Mouse (Mus musculus) olfactory bulb, adult 2 months (tissue): Measurements from ENCODE around the gene Pias4. TPM values are rescaled to one million over a fixed set of nuclear protein-coding genes. Genes with fewer than 3 reads are reported as not detected.
A peak's percentile ranks its signal among the peaks of the same experiment; 100 is the strongest.
"Not testable (repeated sequence)": the region's sequence is repeated elsewhere in the genome, so short reads cannot be mapped to it uniquely, and the experiment has no call there.

ENCODE experiments used
- H3K27ac ChIP-seq: fragments of 200-500 bp; 2 replicates; pipeline ENCODE4 v1.5.1; 2012; ENCODE audit warnings: low read depth, low read length; ENCODE audit not compliant: insufficient read depth
- H3K4me1 ChIP-seq: fragments of 200-500 bp; 2 replicates; pipeline ENCODE4 v1.6.1; 2012; ENCODE audit warnings: low read length; ENCODE audit not compliant: control insufficient read depth, insufficient read depth
- H3K4me3 ChIP-seq: fragments of 200-500 bp; 2 replicates; pipeline ENCODE4 v1.5.1; 2012; ENCODE audit warnings: mild to moderate bottlenecking, low read depth, low read length, moderate library complexity; ENCODE audit not compliant: insufficient read depth
- CTCF ChIP-seq: fragments of 200-500 bp; IDR thresholded peaks from 2 replicates; pipeline ENCODE4 v1.5.1; 2012; ENCODE audit warnings: low read depth, mild to moderate bottlenecking, low read length, moderate library complexity; ENCODE audit not compliant: insufficient read depth
- POLR2A ChIP-seq: fragments of 200-500 bp; IDR thresholded peaks from 2 replicates; pipeline ENCODE4 v1.6.1; 2012; ENCODE audit warnings: mild to moderate bottlenecking, low read depth, low read length, moderate library complexity; ENCODE audit not compliant: insufficient read depth
- WGBS: fragments of 180-500 bp; shearing (Covaris S2); methylation state at CpG from one replicate; pipeline ENCODE4 v1.1.7; 2018; 5-methylcytosine and 5-hydroxymethylcytosine counted together
- polyA plus RNA-seq: library from polyadenylated mRNA; stranded (reverse); fragments of >200 nt; gene quantifications from 2 replicates; pipeline ENCODE4 v1.2.4, GENCODE M21; 2012; ENCODE audit warnings: low replicate concordance; ENCODE audit not compliant: missing spikeins, insufficient read depth, insufficient read length

Gene Pias4
- not detected in 2 replicates for polyA plus RNA-seq

- peak within 1 kb of the TSS; percentile 71 for H3K4me3 ChIP-seq
- H3K27ac ChIP-seq = peak within 1 kb of the TSS; percentile 92
- TF ChIP-seq CTCF (no peak), POLR2A (peak; percentile 87; the same call in 1 of the 2 replicates)
- H3K4me1 ChIP-seq = peaks cover 24% of the 10 kb centered on the region
- under 1% methylated on average over 64 of the region's 64 CpGs for WGBS
Observed at GRCm38 (mm10) chr10:81167200-81168086, at the start of gene Pias4. Gene Pias4 (minus strand): TSS chr10:81167923.

DNA sequence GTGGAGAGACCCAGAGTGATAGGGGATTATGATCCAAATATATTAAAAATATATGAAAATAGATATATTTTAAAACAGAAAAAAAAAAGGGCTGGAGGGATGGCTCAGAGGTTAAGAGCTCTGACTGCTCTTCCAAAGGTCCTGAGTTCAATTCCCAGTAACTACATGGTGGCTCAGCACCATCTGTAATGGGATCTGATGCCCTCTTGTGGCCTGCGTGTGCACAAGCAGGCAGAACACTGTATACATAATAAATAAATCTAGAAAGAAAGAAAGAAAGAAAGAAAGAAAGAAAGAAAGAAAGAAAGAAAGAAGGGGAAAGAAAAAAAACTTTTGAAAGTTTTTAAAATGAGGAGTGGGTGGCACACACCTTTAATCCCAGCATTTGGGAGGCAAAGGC lies 49.5 kb upstream of the Pias4 start:
- not testable (repeated sequence) for H3K27ac ChIP-seq, H3K4me3 ChIP-seq, H3K4me1 ChIP-seq
- WGBS = 17% methylated on average over 1 of the region's 1 CpGs

GRCm38 (mm10) chr10:81216810-81217209 lies 49.1 kb upstream of the Pias4 start:
- WGBS = 84% methylated on average over 6 of the region's 6 CpGs
- Histone ChIP-seq H3K4me3 (no peak overlapping the region), H3K27ac (no peak overlapping the region), H3K4me1 (peaks cover 5% of the 10 kb centered on the region)
- TF ChIP-seq POLR2A = no peak
- TF ChIP-seq CTCF = no peak

GRCm38 (mm10) chr10:81216260-81216659 lies 48.5 kb upstream of the Pias4 start:
- TF ChIP-seq CTCF = no peak
- no peak for TF ChIP-seq POLR2A
- no peak overlapping the region for H3K4me3 ChIP-seq
- H3K4me1 ChIP-seq = peaks cover 2% of the 10 kb centered on the region; the same call in 1 of the 2 replicates
- no peak overlapping the region for H3K27ac ChIP-seq
- WGBS = 88% methylated on average over 6 of the region's 6 CpGs

GRCm38 (mm10) chr10:81210154-81210553 lies 42.4 kb upstream of the Pias4 start:
- WGBS = 96% methylated on average over 5 of the region's 5 CpGs
- Histone ChIP-seq H3K4me3 (no peak overlapping the region), H3K27ac (no peak overlapping the region), H3K4me1 (no peaks in the 10 kb centered on the region)
- TF ChIP-seq CTCF (no peak), POLR2A (no peak)

- WGBS = 57% methylated on average over 4 of the region's 4 CpGs
- Histone ChIP-seq H3K27ac (no peak overlapping the region), H3K4me3 (no peak overlapping the region), H3K4me1 (no peaks in the 10 kb centered on the region)
- TF ChIP-seq POLR2A = no peak
- no peak for TF ChIP-seq CTCF
Observed at GRCm38 (mm10) chr10:81204137-81204536, 36.4 kb upstream of the Pias4 start.

DNA sequence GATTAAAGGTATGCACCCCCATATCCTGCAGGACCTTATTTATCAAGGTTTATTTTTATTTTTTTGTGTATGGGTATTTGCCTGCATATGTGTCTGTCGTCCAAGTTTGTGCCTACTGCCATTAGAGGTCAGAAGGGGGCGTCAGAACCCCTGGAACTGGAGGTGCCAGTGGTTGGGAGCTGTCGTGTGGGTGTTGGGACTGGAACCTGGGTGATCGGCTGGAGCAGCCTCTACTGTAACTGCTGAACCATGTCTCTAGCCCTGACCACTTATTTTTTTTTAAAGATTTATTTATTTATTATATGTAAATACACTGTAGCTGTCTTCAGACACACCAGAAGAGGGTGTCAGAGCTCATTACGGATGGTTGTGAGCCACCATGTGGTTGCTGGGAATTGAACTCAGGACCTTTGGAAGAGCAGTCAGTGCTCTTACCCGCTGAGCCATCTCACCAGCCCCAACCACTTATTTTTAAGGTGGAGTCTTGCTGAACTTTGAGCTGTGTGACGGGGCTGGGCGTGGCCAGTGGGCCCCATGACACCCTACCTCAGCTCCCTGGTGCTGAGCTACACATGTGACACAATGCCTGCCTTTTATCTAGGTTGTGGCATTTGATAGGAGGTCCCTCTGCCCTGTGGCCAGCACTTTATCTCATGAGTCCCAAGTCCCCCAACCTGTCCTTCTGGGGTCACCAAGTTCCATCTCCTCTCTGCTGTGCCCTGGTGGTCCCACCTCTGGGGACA lies 35.4 kb upstream of the Pias4 start:
- 59% methylated on average over 8 of the region's 8 CpGs for whole genome bisulfite sequencing
- Histone ChIP-seq H3K4me1 (no peaks in the 10 kb centered on the region), H3K27ac (no peak overlapping the region), H3K4me3 (no peak overlapping the region)
- TF ChIP-seq CTCF (no peak), POLR2A (no peak)

GRCm38 (mm10) chr10:81201807-81202758 lies 34.4 kb upstream of the Pias4 start, which contains the start of gene Nmrk2:
Gene Nmrk2 (minus strand): TSS chr10:81202051.
- TF ChIP-seq CTCF (no peak), POLR2A (no peak)
- Histone ChIP-seq H3K4me3 (no peak within 1 kb of the TSS), H3K27ac (no peak within 1 kb of the TSS), H3K4me1 (no peaks in the 10 kb centered on the region)
- WGBS = 48% methylated on average over 13 of the region's 13 CpGs
